Mouse (Mus musculus): ENCODE data around the gene Rack1.

Gene Rack1

GRCm38 (mm10) chr11:48793184-48793583, 6.9 kb upstream of the Rack1 start:
- CTCF ChIA-PET: interaction anchor here (0.6 kb wide), 3 partner anchors 11 to 284 kb away, joined by 3 to 8 read pairs (median 3); no protein-coding TSS in a partner anchor

GRCm38 (mm10) chr11:48795221-48795620, 4.9 kb upstream of the Rack1 start:
- CTCF ChIA-PET: no interaction called here

- CTCF ChIA-PET: interaction anchor here (0.7 kb wide), 1 partner anchor 409 kb away, joined by 3 read pairs; no protein-coding TSS in a partner anchor
These were observed 3.8 kb upstream of the Rack1 start for GRCm38 (mm10) chr11:48796290-48796689.

- CTCF ChIA-PET: interaction anchor here (0.6 to 1.1 kb wide), 3 partner anchors 9 to 70 kb away, joined by 4 to 20 read pairs (median 15); no protein-coding TSS in a partner anchor
These were observed 2.8 kb upstream of the Rack1 start for GRCm38 (mm10) chr11:48797287-48797686.

- CTCF ChIA-PET: interaction anchor here (0.6 kb wide), 1 partner anchor 50 kb away, joined by 3 read pairs; no protein-coding TSS in a partner anchor
These were observed 1.8 kb upstream of the Rack1 start for GRCm38 (mm10) chr11:48798308-48798707.

GRCm38 (mm10) chr11:48798984-48799920, 880 bp upstream of the Rack1 start:
- CTCF ChIA-PET: interaction anchor here (1.2 kb wide), 1 partner anchor 10 kb away, joined by 7 read pairs; no protein-coding TSS in a partner anchor

- CTCF ChIA-PET: interaction anchor here (0.8 kb wide), 1 partner anchor 12 kb away, joined by 3 read pairs; no protein-coding TSS in a partner anchor
These were observed 2.0 kb downstream of the Rack1 start for GRCm38 (mm10) chr11:48801831-48802772.

- CTCF ChIA-PET: no interaction called here
These were observed 3.9 kb downstream of the Rack1 start for GRCm38 (mm10) chr11:48803988-48804387.

GRCm38 (mm10) chr11:48804922-48805321, 4.8 kb downstream of the Rack1 start:
- CTCF ChIA-PET: interaction anchor here (0.6 kb wide), 1 partner anchor 21 kb away, joined by 3 read pairs; the partner anchor contains the start of gene Trim7

- CTCF ChIA-PET: interaction anchor here (0.8 kb wide), 1 partner anchor 46 kb away, joined by 3 read pairs; no protein-coding TSS in a partner anchor
These were observed 6.9 kb downstream of the Rack1 start for GRCm38 (mm10) chr11:48806856-48807562.

- CTCF ChIA-PET: no interaction called here
These were observed 7.6 kb downstream of the Rack1 start for GRCm38 (mm10) chr11:48807563-48808303.

- CTCF ChIA-PET: no interaction called here
These were observed 8.1 kb downstream of the Rack1 start for GRCm38 (mm10) chr11:48808304-48808646.

- CTCF ChIA-PET: interaction anchor here (1.5 kb wide), 1 partner anchor 20 kb away, joined by 8 read pairs; no protein-coding TSS in a partner anchor
These were observed 8.8 kb downstream of the Rack1 start for GRCm38 (mm10) chr11:48808737-48809433.

- CTCF ChIA-PET: interaction anchor here (0.6 to 1.5 kb wide), 2 partner anchors 21 to 48 kb away, joined by 5 to 8 read pairs; no protein-coding TSS in a partner anchor
These were observed 9.3 kb downstream of the Rack1 start for GRCm38 (mm10) chr11:48809434-48809830.

GRCm38 (mm10) chr11:48810142-48810541, 10.0 kb downstream of the Rack1 start:
- CTCF ChIA-PET: interaction anchor here (0.6 to 1.5 kb wide), 2 partner anchors 22 to 47 kb away, joined by 5 to 8 read pairs; no protein-coding TSS in a partner anchor

GRCm38 (mm10) chr11:48813782-48814181, 13.7 kb downstream of the Rack1 start:
- CTCF ChIA-PET: interaction anchor here (0.6 to 0.7 kb wide), 2 partner anchors 19 to 38 kb away, joined by 4 to 5 read pairs; no protein-coding TSS in a partner anchor

- CTCF ChIA-PET: interaction anchor here (0.6 kb wide), 1 partner anchor 112 kb away, joined by 4 read pairs; no protein-coding TSS in a partner anchor
These were observed 15.7 kb downstream of the Rack1 start for GRCm38 (mm10) chr11:48815851-48816250.

GRCm38 (mm10) chr11:48816281-48816781, 16.2 kb downstream of the Rack1 start:
- CTCF ChIA-PET: interaction anchor here (0.6 kb wide), 1 partner anchor 112 kb away, joined by 4 read pairs; no protein-coding TSS in a partner anchor

Measured in spleen, embryonic (tissue).